Mouse (Mus musculus): ENCODE data around the gene B230104I21Rik.

Gene B230104I21Rik

GRCm38 (mm10) chr4:154335761-154336160, at the start of gene B230104I21Rik:
Gene B230104I21Rik, plus strand, starts transcription at chr4:154336127.
- no peak for DNase-seq (ENCODE audit: low spot score)

GRCm38 (mm10) chr4:154293735-154294201, 42.2 kb upstream of the B230104I21Rik start:
- no peak for DNase-seq (ENCODE audit: low spot score)

- DNase-seq (ENCODE audit: low spot score), result peak; percentile 77
These were observed 41.6 kb upstream of the B230104I21Rik start for GRCm38 (mm10) chr4:154294262-154294731.

- DNase-seq (ENCODE audit: low spot score), result peak; percentile 87
These were observed 38.2 kb upstream of the B230104I21Rik start for GRCm38 (mm10) chr4:154297761-154298160.

GRCm38 (mm10) chr4:154299541-154300271, 36.2 kb upstream of the B230104I21Rik start:
- DNase-seq (ENCODE audit: low spot score), result peak; percentile 84

GRCm38 (mm10) chr4:154301466-154301881, 34.5 kb upstream of the B230104I21Rik start, which contains the start of gene Arhgef16:
Gene Arhgef16, minus strand, starts transcription at chr4:154301676.
- peak; percentile 49 for DNase-seq (ENCODE audit: low spot score)

GRCm38 (mm10) chr4:154309131-154309530, 26.8 kb upstream of the B230104I21Rik start:
- no peak for DNase-seq (ENCODE audit: low spot score)

- DNase-seq (ENCODE audit: low spot score), result no peak
These were observed 25.2 kb upstream of the B230104I21Rik start for GRCm38 (mm10) chr4:154310576-154311262.

- no peak for DNase-seq (ENCODE audit: low spot score)
These were observed 23.6 kb upstream of the B230104I21Rik start for GRCm38 (mm10) chr4:154312143-154312812.

GRCm38 (mm10) chr4:154312935-154313621, 22.8 kb upstream of the B230104I21Rik start:
- DNase-seq (ENCODE audit: low spot score), result no peak

GRCm38 (mm10) chr4:154313622-154313967, 22.3 kb upstream of the B230104I21Rik start:
- no peak for DNase-seq (ENCODE audit: low spot score)

GRCm38 (mm10) chr4:154325410-154325809, 10.5 kb upstream of the B230104I21Rik start:
- DNase-seq (ENCODE audit: low spot score), result no peak

- DNase-seq (ENCODE audit: low spot score), result peak; percentile 18
These were observed 7.5 kb upstream of the B230104I21Rik start for GRCm38 (mm10) chr4:154328431-154328830.

GRCm38 (mm10) chr4:154328836-154329235, 7.1 kb upstream of the B230104I21Rik start:
- DNase-seq (ENCODE audit: low spot score), result peak; percentile 62

GRCm38 (mm10) chr4:154330001-154330400, 5.9 kb upstream of the B230104I21Rik start:
- DNase-seq (ENCODE audit: low spot score), result no peak

- no peak for DNase-seq (ENCODE audit: low spot score)
These were observed 4.7 kb upstream of the B230104I21Rik start for GRCm38 (mm10) chr4:154331271-154331670.

- no peak for DNase-seq (ENCODE audit: low spot score)
These were observed 2.6 kb upstream of the B230104I21Rik start for GRCm38 (mm10) chr4:154333300-154333699.

GRCm38 (mm10) chr4:154334699-154335402, 1.1 kb upstream of the B230104I21Rik start:
- DNase-seq (ENCODE audit: low spot score), result peak; percentile 53

GRCm38 (mm10) chr4:154336650-154337049, 723 bp downstream of the B230104I21Rik start:
- DNase-seq (ENCODE audit: low spot score), result peak; percentile 40

- peak; percentile 22 for DNase-seq (ENCODE audit: low spot score)
These were observed 11.0 kb downstream of the B230104I21Rik start for GRCm38 (mm10) chr4:154346731-154347522.

All from yolk sac, embryonic 10.5 days (tissue).